Mouse (Mus musculus): ENCODE measurements at regions not wholly inside any gene's neighbourhood (a gene's known extent, or its start where the extent isn't known, plus 50 kb on each side); places are given as distances from the start of the nearest gene placed in this dataset.

DNA sequence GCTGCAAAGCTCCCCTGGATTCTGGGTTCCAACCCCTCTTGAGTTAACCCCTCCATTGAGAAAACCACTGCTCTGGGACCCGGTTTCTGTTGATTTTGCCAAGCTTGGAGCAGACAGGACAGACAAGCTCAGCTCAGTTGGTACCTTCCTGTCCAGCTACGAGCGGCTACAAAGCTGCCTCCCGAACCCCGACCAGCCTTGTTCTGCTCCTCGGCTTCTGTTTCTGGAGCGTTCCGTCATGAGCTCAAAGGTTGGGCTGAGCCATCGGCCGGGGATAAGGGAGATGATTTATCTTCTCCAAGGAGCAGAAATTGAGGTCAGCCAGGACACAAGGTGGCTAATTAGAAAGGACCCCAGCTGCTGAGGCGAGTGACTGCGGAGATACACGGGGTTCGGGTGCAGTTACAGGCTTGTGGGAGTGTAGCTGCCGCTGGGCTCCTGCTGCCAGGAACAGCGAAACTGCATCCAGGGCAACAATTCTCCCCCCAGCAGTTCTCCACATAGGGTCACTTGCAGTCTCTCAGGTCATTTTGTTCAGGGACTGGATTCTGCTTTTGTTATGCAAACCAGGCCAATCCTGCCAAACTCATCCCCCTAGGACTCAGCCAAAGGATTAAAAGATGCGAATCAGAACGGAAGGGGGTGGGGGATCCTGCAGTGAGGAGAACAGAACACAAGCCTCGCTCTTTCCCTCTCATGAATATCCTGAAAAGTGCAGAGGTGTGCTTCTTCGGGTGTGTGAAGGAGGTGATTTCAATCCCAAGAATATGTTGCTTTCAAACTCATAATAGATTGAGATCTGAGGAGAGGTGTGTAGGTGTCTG lies 50.0 kb upstream of the Tmem132d start:
- DNase-seq (ENCODE audit: low spot score in 2 of 2) = peak; percentile 27 to 32

Measured in frontal cortex, postnatal 36 days (tissue).